Mouse (Mus musculus): ENCODE measurements around the gene Lrrc8b. TPM values are rescaled to one million over a fixed set of nuclear protein-coding genes. Genes with fewer than 3 reads are reported as not detected.

Gene Lrrc8b
- polyA plus RNA-seq, 1 experiment from 2014 or later = 13.3 TPM

DNA sequence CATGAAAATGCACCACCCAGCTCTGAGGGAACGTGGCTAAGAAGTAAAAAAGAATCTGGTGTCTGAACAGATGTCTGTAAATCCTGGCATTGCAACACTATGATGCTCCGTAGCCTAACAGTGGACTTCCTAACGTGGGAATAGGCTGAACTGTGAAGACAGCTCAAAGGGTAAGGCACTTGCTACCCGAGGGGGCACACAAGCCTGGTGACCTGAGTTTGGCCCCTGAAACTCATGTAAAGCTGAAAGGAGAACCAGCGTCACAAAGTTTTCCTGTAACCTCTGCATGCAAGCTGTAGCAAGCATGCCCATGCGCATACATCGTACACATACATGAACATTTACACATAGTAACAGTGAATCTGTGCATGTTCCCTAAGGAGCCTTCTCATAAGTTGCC, 81.0 kb downstream of the Lrrc8b start:
- no peak overlapping the region for H3K4me3 ChIP-seq (ENCODE audit: low read depth, low read length)
- DNase-seq (ENCODE audit: low spot score, missing footprints) (peak; percentile 77), ATAC-seq (ENCODE audit: low FRiP score) (no peak)
- H3K4me2 ChIP-seq = no peak overlapping the region
- H3K27ac ChIP-seq (ENCODE audit: low read depth, low read length) = no peak overlapping the region
- WGBS = 77% methylated on average over 7 of the region's 7 CpGs
- no peaks in the 10 kb centered on the region for H3K36me3 ChIP-seq (ENCODE audit: control insufficient read depth, insufficient read depth, low read length)
- H3K9me3 ChIP-seq (ENCODE audit: control insufficient read depth, low read length) = no peaks in the 10 kb centered on the region
- H3K4me1 ChIP-seq (ENCODE audit: control insufficient read depth, insufficient read depth, low read length) = peaks cover 38% of the 10 kb centered on the region
- H3K9ac ChIP-seq (ENCODE audit: low read length) = no peak overlapping the region
- H3K27me3 ChIP-seq (ENCODE audit: control insufficient read depth, insufficient read depth, low read length) = no peaks in the 10 kb centered on the region; the same call in 1 of the 2 replicates

DNA sequence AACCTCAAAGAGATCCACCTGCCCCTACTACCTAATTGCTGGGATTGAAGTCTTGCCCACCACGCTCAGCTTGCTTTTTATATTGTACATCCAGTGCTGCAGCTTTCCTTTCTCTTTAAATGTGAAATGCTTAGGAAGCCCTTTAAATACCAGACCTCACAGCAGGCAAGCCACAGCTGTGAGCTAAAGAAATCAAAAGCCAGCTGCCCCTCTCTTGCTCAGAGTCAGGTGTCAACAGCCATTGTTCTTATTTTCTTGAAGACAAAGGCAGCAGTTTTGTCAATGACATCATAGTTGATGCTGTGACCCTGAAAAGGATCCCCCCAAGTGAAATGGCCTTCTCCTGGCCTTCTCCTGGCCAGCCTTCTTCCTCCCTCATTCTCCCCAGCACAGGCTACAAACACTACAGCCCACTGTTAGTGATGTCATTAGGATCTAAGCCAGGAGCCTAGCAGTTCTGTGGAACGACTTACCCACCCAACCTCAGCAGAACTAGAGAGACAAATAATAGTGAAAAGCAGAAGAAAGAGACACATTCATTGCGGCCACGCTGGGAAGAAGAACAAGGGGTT, 82.9 kb downstream of the Lrrc8b start:
- no peaks in the 10 kb centered on the region for H3K36me3 ChIP-seq (ENCODE audit: control insufficient read depth, insufficient read depth, low read length)
- H3K9ac ChIP-seq (ENCODE audit: low read length) = no peak overlapping the region
- peaks cover 25% of the 10 kb centered on the region for H3K4me1 ChIP-seq (ENCODE audit: control insufficient read depth, insufficient read depth, low read length)
- no peak overlapping the region for H3K4me3 ChIP-seq (ENCODE audit: low read depth, low read length)
- peak; percentile 86 for DNase-seq (ENCODE audit: low spot score, missing footprints)
- ATAC-seq (ENCODE audit: low FRiP score) = no peak
- H3K4me2 ChIP-seq = no peak overlapping the region
- no peak overlapping the region for H3K27ac ChIP-seq (ENCODE audit: low read depth, low read length)
- WGBS = 45% methylated on average over 4 of the region's 4 CpGs
- H3K27me3 ChIP-seq (ENCODE audit: control insufficient read depth, insufficient read depth, low read length) = no peaks in the 10 kb centered on the region; the same call in 1 of the 2 replicates
- no peaks in the 10 kb centered on the region for H3K9me3 ChIP-seq (ENCODE audit: control insufficient read depth, low read length)

DNA sequence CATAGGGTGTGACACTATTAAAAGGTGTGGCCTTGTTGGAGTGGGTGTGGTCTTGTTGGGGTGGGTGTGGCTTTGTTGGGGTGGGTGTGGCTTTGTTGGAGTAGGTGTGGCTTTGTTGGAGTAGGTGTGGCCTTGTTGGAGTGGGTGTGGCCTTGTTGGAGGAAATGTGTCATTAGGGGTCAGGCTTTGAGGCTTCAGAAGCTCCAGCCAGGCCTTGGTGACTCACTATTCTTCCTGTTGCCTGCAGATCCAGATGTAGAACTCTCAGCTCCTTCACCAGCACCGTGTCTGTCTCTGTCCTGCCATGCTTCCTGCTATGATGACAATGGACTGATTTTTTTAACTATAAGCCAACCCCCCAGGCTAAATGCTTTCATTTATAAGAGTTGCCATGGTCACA, 83.8 kb downstream of the Lrrc8b start:
- WGBS = 57% methylated on average over 1 of the region's 1 CpGs
- DNase-seq (ENCODE audit: low spot score, missing footprints) = no peak
- H3K27me3 ChIP-seq (ENCODE audit: control insufficient read depth, insufficient read depth, low read length) = no peaks in the 10 kb centered on the region
- H3K4me2 ChIP-seq = no peak overlapping the region
- H3K9me3 ChIP-seq (ENCODE audit: control insufficient read depth, low read length) = no peaks in the 10 kb centered on the region
- no peak overlapping the region for H3K9ac ChIP-seq (ENCODE audit: low read length)
- ATAC-seq (ENCODE audit: low FRiP score) = no peak
- no peak overlapping the region for H3K4me3 ChIP-seq (ENCODE audit: low read depth, low read length)
- no peak overlapping the region for H3K27ac ChIP-seq (ENCODE audit: low read depth, low read length)
- peaks cover 17% of the 10 kb centered on the region for H3K4me1 ChIP-seq (ENCODE audit: control insufficient read depth, insufficient read depth, low read length)
- H3K36me3 ChIP-seq (ENCODE audit: control insufficient read depth, insufficient read depth, low read length) = no peaks in the 10 kb centered on the region

DNA sequence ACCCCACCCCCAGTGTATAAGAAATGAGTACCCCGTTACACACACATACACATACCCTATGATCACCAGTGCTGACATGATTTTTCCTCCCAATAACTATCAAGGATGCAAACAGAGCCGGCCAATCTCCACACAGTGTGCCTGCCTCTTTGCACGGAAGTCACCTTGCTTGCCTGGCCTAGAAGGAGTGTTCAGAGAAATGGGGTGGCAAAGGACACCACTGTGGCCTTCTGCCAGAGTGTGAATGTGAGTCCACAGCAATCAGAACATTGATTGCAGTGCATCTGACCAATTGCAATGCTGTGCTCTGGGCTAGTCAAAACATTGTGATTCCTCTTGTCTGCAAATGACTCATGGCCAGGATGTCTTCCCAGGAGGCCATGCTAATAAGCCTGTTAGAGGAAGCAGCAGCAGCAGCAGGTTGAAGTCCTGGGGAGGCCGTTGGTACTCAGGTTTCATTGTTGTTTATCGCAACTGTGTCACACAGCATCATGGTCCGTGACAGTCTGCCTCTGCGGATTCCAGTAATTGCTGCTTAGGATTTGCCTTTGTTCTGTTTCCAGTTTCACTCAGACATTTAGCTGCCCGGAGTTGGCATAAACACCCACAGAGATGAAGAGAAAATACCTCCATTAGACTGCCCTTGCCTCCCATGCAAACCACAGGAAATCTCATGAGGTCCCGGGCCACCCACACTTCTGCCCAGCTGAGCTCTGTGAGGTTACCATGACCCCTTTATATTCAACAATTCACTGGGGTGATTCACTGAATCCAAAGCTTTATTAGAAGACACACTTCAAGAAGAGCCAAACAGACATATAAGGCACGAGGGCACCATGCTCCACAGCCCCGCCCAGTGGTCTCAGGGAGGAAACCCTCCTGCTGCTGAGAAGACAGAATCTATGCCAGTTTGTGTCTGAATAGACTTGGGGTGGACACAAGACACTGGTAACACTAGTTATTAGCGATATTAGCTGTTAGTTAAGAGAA, 84.9 kb downstream of the Lrrc8b start:
- 50% methylated on average over 12 of the region's 12 CpGs for WGBS
- DNase-seq (ENCODE audit: low spot score, missing footprints) = peak; percentile 84
- Histone ChIP-seq H3K4me1 (ENCODE audit: control insufficient read depth, insufficient read depth, low read length) (peaks cover 12% of the 10 kb centered on the region), H3K27ac (ENCODE audit: low read depth, low read length) (no peak overlapping the region), H3K9me3 (ENCODE audit: control insufficient read depth, low read length) (no peaks in the 10 kb centered on the region), H3K27me3 (ENCODE audit: control insufficient read depth, insufficient read depth, low read length) (no peaks in the 10 kb centered on the region), H3K9ac (ENCODE audit: low read length) (no peak overlapping the region), H3K4me2 (no peak overlapping the region), H3K4me3 (ENCODE audit: low read depth, low read length) (no peak overlapping the region), H3K36me3 (ENCODE audit: control insufficient read depth, insufficient read depth, low read length) (no peaks in the 10 kb centered on the region)
- ATAC-seq (ENCODE audit: low FRiP score) = 0 out of 2 replicates have a peak, but pooled peaks have one; percentile 9

DNA sequence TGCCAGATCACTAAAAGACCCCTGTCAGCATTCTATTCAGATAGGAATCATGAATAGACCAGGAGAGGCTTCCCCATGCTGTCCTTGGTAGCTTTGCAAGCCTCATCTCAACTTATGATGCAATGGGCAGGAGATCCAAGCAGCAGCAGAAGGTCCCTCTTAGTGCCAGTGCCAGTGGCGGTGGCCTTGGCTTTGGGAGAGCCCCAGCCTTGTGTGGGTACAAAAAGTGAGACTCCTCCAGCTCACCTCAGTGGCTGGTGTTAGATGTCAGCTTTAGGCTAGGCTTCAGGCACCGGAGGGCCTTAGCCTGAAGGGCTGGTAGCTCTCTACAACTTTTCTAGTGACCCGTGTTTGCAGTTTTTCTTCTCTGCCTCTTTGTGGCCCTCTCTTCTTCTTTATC, 85.6 kb downstream of the Lrrc8b start:
- Histone ChIP-seq H3K9me3 (ENCODE audit: control insufficient read depth, low read length) (no peaks in the 10 kb centered on the region), H3K9ac (ENCODE audit: low read length) (no peak overlapping the region), H3K4me2 (no peak overlapping the region), H3K27me3 (ENCODE audit: control insufficient read depth, insufficient read depth, low read length) (no peaks in the 10 kb centered on the region), H3K4me3 (ENCODE audit: low read depth, low read length) (no peak overlapping the region), H3K27ac (ENCODE audit: low read depth, low read length) (no peak overlapping the region), H3K4me1 (ENCODE audit: control insufficient read depth, insufficient read depth, low read length) (peaks cover 5% of the 10 kb centered on the region), H3K36me3 (ENCODE audit: control insufficient read depth, insufficient read depth, low read length) (no peaks in the 10 kb centered on the region)
- WGBS = 86% methylated on average over 3 of the region's 3 CpGs
- peak; percentile 69 for DNase-seq (ENCODE audit: low spot score, missing footprints)
- ATAC-seq (ENCODE audit: low FRiP score) = no peak

GRCm38 (mm10) chr5:105508813-105509212, 93.2 kb downstream of the Lrrc8b start:
- 94% methylated on average over 6 of the region's 6 CpGs for WGBS
- H3K4me1 ChIP-seq (ENCODE audit: control insufficient read depth, insufficient read depth, low read length) = no peaks in the 10 kb centered on the region
- H3K4me2 ChIP-seq = no peak overlapping the region
- ATAC-seq (ENCODE audit: low FRiP score) = no peak
- H3K9me3 ChIP-seq (ENCODE audit: control insufficient read depth, low read length) = no peaks in the 10 kb centered on the region
- H3K4me3 ChIP-seq (ENCODE audit: low read depth, low read length) = no peak overlapping the region
- no peak overlapping the region for H3K27ac ChIP-seq (ENCODE audit: low read depth, low read length)
- H3K27me3 ChIP-seq (ENCODE audit: control insufficient read depth, insufficient read depth, low read length) = no peaks in the 10 kb centered on the region
- no peaks in the 10 kb centered on the region for H3K36me3 ChIP-seq (ENCODE audit: control insufficient read depth, insufficient read depth, low read length)
- DNase-seq (ENCODE audit: low spot score, missing footprints) = no peak
- no peak overlapping the region for H3K9ac ChIP-seq (ENCODE audit: low read length)

DNA sequence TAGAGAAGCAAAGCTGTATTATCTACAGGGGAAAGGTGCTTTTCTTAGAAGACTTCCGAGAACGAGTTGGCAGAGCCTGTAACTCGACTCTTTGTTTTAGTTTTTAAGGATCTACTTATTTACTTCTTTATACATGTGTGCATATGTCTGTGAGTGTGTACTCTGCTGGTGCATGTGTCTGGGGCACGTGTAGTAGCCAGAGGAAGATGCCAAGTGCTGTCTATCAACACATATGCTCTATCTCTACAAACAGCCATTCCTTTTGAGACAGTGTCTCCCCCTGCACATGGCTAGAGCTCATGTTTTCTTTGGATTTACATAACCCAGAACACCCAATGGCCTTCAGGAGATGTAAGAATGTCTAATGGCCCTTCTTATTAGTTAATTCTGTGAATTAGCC, 96.7 kb downstream of the Lrrc8b start:
- H3K4me2 ChIP-seq = no peak overlapping the region
- no peaks in the 10 kb centered on the region for H3K9me3 ChIP-seq (ENCODE audit: control insufficient read depth, low read length)
- H3K4me1 ChIP-seq (ENCODE audit: control insufficient read depth, insufficient read depth, low read length) = no peaks in the 10 kb centered on the region
- no peak overlapping the region for H3K9ac ChIP-seq (ENCODE audit: low read length)
- H3K4me3 ChIP-seq (ENCODE audit: low read depth, low read length) = no peak overlapping the region
- no peaks in the 10 kb centered on the region for H3K36me3 ChIP-seq (ENCODE audit: control insufficient read depth, insufficient read depth, low read length)
- DNase-seq (ENCODE audit: low spot score, missing footprints) = no peak
- ATAC-seq (ENCODE audit: low FRiP score) = no peak
- H3K27me3 ChIP-seq (ENCODE audit: control insufficient read depth, insufficient read depth, low read length) = no peaks in the 10 kb centered on the region
- WGBS = 63% methylated on average over 4 of the region's 4 CpGs
- no peak overlapping the region for H3K27ac ChIP-seq (ENCODE audit: low read depth, low read length)

DNA sequence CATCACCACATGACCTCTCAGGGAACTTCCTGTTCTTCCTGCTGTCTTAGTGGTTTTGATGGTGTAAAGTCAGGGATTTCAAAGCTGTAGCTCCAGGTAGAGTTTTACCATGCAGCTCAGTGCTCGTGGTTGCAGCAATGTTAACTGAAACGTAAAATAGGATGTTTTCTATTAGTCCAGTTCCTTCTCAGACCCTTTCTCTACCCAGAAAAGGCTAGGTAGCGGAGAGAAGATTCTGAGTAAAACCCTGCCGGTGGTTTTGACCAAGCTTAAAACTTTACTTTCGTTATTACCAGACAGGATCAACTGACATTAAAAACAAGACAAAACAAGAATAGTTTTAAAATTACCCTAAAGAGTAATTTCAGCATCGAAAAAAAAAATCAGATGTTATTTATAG, 100.0 kb downstream of the Lrrc8b start:
- Histone ChIP-seq H3K4me3 (ENCODE audit: low read depth, low read length) (no peak overlapping the region), H3K9me3 (ENCODE audit: control insufficient read depth, low read length) (no peaks in the 10 kb centered on the region), H3K27me3 (ENCODE audit: control insufficient read depth, insufficient read depth, low read length) (no peaks in the 10 kb centered on the region), H3K4me1 (ENCODE audit: control insufficient read depth, insufficient read depth, low read length) (peaks cover 10% of the 10 kb centered on the region; the same call in 1 of the 2 replicates), H3K36me3 (ENCODE audit: control insufficient read depth, insufficient read depth, low read length) (no peaks in the 10 kb centered on the region), H3K4me2 (no peak overlapping the region), H3K27ac (ENCODE audit: low read depth, low read length) (no peak overlapping the region), H3K9ac (ENCODE audit: low read length) (no peak overlapping the region)
- 73% methylated on average over 6 of the region's 6 CpGs for WGBS
- no peak for DNase-seq (ENCODE audit: low spot score, missing footprints)
- no peak for ATAC-seq (ENCODE audit: low FRiP score)

DNA sequence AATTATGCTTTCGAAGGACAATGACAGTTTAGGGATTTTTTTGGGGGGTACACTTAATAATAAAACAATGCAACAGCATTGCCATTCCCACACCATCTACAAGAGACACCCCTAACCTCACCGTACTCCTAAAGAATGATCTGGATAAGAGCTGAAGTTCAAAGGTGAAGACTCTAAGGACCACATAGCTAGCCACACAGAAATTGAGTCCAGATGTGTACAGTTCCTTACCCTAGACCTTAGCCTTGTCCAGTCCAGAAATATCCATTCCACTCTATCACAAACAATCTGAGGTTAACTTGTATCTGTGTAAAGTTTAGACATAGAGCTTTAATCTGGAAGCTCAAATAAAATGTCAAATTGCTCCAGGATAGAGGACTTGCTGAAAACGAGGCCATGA, 100.7 kb downstream of the Lrrc8b start:
- Histone ChIP-seq H3K9me3 (ENCODE audit: control insufficient read depth, low read length) (no peaks in the 10 kb centered on the region), H3K27me3 (ENCODE audit: control insufficient read depth, insufficient read depth, low read length) (no peaks in the 10 kb centered on the region), H3K27ac (ENCODE audit: low read depth, low read length) (no peak overlapping the region), H3K9ac (ENCODE audit: low read length) (no peak overlapping the region), H3K4me1 (ENCODE audit: control insufficient read depth, insufficient read depth, low read length) (peaks cover 11% of the 10 kb centered on the region; the same call in 1 of the 2 replicates), H3K4me3 (ENCODE audit: low read depth, low read length) (no peak overlapping the region), H3K4me2 (no peak overlapping the region), H3K36me3 (ENCODE audit: control insufficient read depth, insufficient read depth, low read length) (no peaks in the 10 kb centered on the region)
- 69% methylated on average over 3 of the region's 3 CpGs for WGBS
- ATAC-seq (ENCODE audit: low FRiP score) (no peak), DNase-seq (ENCODE audit: low spot score, missing footprints) (peak; percentile 49)
